Mouse (Mus musculus) adrenal gland, postnatal 36 days (tissue): ENCODE data around the gene Exoc2. TPM values are rescaled to one million over a fixed set of nuclear protein-coding genes. Genes with fewer than 3 reads are reported as not detected.

ENCODE experiments used
- DNase-seq, 2 experiments: peaks; one replicate each; pipeline ENCODE4 v3.0.0; 2021; ENCODE audit warnings: mixed read lengths in 1 of 2
- total RNA-seq, 2 experiments: library from RNA; stranded (reverse); gene quantifications; 2 replicates each; pipeline ENCODE4 v1.2.3; 2021

The Exoc2 gene
- total RNA-seq, 2 experiments from 2014 or later = 31.0 to 34.9 TPM

GRCm38 (mm10) chr13:30777678-30778179, 196.2 kb downstream of the Exoc2 start:
- no peak for DNase-seq

- no peak for DNase-seq
Measured at GRCm38 (mm10) chr13:30776021-30776420, 197.9 kb downstream of the Exoc2 start.

GRCm38 (mm10) chr13:30767477-30768127, 206.3 kb downstream of the Exoc2 start:
- no peak for DNase-seq

GRCm38 (mm10) chr13:30766636-30767476, 207.0 kb downstream of the Exoc2 start:
- DNase-seq = no peak

- DNase-seq = no peak
Measured at GRCm38 (mm10) chr13:30765906-30766305, 208.0 kb downstream of the Exoc2 start.

GRCm38 (mm10) chr13:30764014-30764740, 209.7 kb downstream of the Exoc2 start:
- DNase-seq = no peak

Other genes with a start within 250 kb of the Exoc2 start
- gene Irf4, start 224.9 kb downstream of the Exoc2 start, total RNA-seq = 10 to 100 TPM; 29.3 to 38.8 TPM
- under 1 TPM; 0.46 to 0.96 TPM for gene Hus1b, start 26.3 kb downstream of the Exoc2 start, total RNA-seq
- not detected for gene Gm5447, start 111 bp upstream of the Exoc2 start, total RNA-seq